Mouse (Mus musculus) thymus, postnatal 4 days (tissue): ENCODE results near the gene Pitx2.

Experiments used
- DNase-seq: peaks from one replicate; pipeline ENCODE4 v3.0.0; 2021

Pitx2 gene

GRCm38 (mm10) chr3:129199609-129200500 lies at the start of gene Pitx2:
Gene Pitx2 (plus strand): TSS chr3:129199878.
- DNase-seq, result no peak

- no peak for DNase-seq
Measured at GRCm38 (mm10) chr3:129150001-129150400, 49.7 kb upstream of the Pitx2 start.

DNA sequence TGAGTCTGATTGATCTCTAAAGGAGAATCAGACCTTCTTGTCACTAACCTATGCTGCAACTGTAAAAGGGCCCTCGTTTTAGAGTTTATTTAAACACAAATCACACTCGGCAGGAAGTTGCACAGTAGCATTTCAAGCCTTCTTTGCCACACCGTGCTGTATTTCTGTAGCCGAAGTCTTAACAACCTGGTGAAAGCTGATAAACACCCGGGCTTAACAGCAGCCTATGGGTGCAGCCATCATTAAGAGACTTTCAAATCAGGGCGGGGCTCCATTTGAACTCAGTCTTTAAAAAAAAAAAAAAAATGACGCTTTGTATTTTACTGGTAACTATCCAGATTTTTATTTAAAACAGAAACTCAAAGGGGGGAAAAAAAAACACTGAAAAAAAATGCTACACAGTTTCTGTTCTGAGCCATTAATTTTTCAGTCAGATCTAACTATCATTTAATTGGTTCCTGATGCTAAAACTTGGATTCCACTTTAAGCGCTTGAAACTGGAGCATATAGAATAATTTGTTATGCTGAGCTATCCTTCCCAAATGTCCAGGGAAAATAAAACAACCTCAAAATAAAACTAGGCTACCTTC lies 48.5 kb upstream of the Pitx2 start:
- no peak for DNase-seq

DNA sequence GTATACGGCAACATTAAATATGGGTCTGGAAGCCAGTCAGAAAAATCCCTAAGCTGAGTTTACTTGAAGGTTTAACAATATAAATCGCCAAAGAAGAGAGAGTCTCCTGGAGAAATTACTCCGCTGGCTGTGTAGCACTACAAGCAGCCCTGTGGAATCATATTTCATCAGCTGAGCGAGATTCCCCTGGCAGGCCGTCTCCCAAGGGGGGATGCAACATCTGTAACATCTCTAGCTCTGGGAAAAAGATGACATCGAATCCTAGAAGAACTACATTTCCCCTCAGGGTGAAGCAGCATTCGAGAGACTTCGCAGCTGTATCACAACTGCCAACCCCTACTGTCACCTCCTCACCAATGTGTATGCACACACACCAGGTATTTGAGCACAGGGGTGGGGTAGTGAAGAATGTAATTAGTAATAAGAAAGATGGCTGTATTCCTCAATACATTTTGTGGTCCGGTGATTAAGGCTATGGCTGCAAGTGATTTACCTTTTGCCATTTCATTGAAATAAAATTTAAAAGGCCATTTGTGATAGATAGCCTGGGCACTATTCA lies 40.8 kb upstream of the Pitx2 start:
- no peak for DNase-seq

GRCm38 (mm10) chr3:129161333-129162035 lies 38.2 kb upstream of the Pitx2 start:
- no peak for DNase-seq

- DNase-seq, result no peak
Measured at GRCm38 (mm10) chr3:129164246-129164645, 35.4 kb upstream of the Pitx2 start.

DNA sequence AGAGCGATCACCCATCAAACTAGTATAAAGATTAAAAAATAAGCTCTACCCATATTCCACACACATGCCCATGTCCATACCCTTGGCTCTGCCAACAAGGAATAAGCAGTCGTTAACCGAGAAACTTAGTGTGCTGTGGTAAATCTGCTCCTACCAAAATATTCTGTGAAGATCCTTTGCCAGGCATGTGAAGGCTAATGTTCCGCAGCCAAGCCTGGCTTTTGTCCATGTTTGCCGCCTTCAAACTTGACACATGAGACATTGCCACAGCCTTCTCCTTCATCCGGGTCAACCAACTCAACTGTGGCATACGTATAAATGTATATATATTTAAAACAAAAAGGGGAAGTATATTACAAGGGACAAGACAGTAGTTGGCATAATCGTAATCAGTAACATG lies 34.0 kb upstream of the Pitx2 start:
- DNase-seq, result no peak

GRCm38 (mm10) chr3:129166684-129167083 lies 33.0 kb upstream of the Pitx2 start:
- no peak for DNase-seq

- DNase-seq, result no peak
Measured at GRCm38 (mm10) chr3:129170416-129170815, 29.3 kb upstream of the Pitx2 start.

DNA sequence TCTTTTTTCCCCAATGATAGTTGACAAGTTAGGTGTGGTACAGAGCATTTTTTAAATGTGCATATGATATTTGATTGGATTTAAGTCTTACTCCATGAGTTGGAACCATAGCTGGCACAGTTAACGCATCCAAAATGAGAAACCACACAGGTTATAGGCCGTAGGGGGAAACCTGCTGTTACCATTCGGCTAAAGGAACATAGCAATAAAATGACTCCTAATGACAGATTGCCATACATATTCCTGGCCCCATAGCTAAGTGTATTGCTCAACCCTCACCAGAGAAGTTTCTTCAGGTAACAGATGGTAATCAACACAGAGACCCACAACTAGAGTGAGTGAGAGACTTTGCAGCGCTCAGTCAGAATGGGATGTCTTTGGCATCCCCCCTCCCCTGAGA lies 27.9 kb upstream of the Pitx2 start:
- no peak for DNase-seq

- DNase-seq, result no peak
Measured at GRCm38 (mm10) chr3:129194436-129194835, 5.2 kb upstream of the Pitx2 start.

GRCm38 (mm10) chr3:129195036-129195435 lies 4.6 kb upstream of the Pitx2 start:
- no peak for DNase-seq

DNA sequence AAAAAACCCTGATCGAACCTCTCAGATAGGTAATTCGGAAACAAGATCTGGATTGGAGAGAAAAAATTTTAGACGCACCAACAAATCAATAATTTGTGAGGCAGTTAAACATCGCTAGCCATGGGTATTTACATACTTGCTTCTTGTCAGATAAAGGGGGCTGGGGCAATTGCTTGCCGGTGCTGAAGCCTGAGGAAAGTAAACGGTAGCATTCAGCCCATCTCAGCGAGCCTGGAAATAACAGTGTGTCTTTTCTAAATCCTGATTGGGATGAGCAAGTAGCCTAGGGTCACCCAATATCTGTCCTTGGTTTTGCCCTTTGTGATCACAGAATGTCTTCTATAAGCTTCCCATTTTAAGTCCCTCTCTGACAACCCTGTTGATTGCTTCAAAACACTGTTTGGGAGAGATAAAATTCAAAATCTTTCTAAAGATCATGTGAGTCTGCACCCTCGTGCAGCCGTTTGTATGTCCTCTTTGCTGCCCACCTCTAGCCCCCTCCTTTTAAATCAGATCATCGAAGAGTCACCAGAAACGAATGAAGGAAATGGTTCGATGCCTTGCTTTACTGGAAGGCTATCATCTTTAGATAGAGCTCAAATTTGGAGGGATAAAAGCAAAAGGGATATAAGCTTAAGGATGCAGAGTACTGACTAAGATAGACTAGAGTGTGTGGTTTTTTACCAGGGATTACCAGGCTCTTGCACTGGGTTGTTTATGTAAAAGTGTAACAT lies 3.7 kb upstream of the Pitx2 start:
- DNase-seq, result no peak

DNA sequence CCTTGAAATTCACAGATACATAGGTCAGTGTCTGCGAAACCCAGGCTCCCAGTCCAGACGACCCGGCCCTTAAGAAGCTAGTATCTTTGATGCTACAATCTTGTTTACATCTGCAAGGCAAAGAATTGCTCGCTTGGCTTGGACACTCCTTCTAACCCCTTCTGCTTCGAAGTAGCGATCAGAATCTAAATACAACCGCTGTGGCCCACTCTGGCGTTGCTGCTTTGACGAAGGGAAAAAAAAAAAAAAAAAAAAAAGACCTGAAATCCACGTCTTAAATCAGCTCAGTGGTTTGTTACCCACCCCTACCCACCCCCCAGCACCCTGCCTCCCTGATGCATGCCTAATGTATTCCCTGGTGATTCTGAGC lies 3.1 kb upstream of the Pitx2 start:
- no peak for DNase-seq

DNA sequence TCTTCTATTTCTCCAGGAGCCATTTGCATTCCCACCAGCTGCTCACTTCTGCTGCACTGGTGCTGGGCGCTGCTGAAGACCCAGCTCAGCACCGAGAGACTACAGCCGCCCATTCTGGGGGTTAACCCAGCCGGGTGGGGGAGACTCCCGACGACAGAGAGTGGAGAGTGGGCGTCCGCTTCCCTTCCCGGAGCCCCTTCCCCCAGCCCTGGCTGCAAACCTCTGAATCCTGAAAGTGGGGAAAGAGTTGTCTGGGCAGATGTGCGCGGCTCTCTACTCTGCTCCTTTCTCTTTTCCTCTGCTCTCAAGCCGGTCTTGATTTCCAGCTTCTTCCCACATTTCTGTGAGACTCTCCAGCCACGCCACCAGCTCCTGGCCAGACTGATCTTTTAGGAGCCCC lies 2.6 kb upstream of the Pitx2 start:
- no peak for DNase-seq

DNA sequence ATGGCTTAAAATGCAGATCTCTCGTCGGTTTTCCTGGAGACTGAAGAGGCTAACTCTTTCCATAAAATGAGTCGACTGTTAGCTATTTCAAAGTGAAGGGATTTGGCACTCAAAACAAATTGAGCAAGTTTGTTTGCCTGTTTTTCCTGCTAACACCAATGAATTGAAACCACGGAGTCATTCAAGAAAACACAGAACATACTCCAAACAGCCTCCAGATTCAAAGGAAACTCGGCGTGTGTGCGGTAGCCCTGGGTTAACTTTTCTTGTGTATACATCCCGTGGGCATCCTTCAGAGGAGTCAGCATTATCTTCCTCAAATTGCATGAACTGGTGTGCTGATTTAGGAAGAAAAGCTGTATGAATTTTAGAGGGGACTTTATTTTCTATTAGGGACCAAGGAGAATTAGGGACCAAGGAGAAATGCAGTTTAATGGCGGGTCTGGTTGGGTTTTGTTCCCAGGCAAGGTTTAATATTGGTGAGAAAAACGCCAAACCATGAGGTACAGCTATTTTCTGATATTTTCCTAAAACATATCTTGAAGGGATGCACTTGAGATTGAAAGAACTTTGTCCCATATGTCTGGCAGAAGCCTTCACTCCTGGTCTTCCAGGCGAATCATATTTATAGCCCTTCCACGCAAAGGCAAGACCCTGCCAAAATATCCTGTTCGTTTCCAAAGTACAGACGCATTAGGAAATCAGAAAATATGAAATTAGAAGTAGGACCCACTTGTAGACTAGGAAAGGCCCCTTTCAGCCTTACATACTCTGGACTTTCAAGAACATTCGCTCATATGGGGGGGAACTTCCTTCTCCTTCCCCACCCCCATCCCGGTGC lies 1.7 kb upstream of the Pitx2 start:
- DNase-seq, result no peak

- no peak for DNase-seq
Measured at GRCm38 (mm10) chr3:129198627-129198903, 1.1 kb upstream of the Pitx2 start.

DNA sequence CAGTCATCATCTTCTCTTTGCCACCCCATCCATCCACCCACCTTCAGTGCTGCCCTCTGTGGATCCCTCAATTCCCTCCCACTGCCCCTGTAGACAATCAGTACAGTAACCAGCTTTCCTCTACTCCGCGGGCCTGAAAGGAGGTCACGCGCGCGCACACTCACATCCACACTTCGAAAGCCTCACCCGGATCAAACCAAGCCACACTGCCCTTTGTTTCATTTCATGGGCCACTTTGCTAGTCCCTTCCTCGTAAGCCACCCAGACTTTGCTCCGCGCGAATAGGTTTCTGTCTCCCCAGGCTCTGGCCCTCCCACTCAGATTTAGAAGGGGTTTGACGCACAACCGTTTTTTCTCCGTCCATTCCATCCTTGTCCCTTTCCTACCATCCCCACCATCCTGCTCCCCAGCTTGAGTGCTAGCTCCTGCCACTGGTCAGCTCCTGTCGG lies 494 bp upstream of the Pitx2 start:
- DNase-seq, result no peak

GRCm38 (mm10) chr3:129200501-129200890 lies 818 bp downstream of the Pitx2 start:
- DNase-seq, result no peak

DNA sequence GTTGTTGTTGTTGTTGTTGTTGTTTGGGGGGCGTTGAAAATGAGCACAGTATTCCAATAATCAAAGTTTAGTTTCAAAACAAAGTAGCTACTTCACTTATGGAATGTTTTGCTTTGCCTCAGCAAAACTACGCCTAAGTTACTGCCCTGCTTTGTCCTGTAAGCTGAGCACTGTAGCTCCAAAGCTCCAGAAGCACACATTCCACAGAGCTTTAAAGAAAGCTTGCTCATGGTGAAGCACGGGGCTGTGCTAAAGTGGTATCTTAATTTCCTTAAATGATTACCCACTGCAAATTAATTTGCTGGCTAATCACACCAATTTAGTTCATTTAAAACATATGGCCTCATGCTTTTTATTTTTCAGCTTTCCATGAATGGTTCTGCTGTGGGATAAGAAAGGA lies 1.5 kb downstream of the Pitx2 start:
- no peak for DNase-seq

DNA sequence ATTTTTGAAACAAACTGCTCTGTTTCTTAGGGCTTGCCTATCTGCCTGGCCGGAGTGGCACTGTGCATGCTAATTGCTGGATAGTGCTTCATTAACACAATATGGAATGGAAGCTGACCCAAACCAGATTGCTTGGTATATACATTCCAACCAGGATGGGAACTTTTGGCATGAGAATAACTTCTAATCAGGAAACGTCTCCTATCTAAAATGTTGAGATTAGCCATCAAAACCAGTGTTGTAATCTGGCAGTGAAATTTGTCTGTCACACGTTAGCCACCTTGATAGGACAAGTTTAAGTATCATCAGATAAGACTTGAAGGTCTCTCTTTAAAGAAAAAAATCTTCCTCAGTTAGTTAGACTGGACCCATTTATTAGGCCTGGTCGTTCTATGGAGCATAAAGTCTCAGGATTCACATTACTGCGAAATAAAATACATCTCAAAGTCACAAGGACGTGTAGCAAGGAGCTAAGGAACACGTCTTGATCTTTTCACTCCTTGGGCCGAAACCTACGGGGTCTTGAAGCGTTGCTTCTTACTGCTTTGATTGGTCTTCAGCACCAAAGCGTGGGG lies 2.1 kb downstream of the Pitx2 start:
- no peak for DNase-seq
